Mouse (Mus musculus) limb, embryonic 14.5 days (tissue): Measurements from ENCODE around the gene Adam22. TPM values are rescaled to one million over a fixed set of nuclear protein-coding genes. Genes with fewer than 3 reads are reported as not detected.

Source experiments
- ATAC-seq: fragments of 200-750 bp; cut with Nextera tagmentation; 2 replicates; pipeline ENCODE4 v1.8.0; 2017; ENCODE audit warnings: low read depth, moderate number of reproducible peaks, moderate TSS enrichment; ENCODE audit not compliant: low FRiP score
- DNase-seq: peaks from one replicate; pipeline ENCODE4 v3.0.0-alpha.2; 2015; ENCODE audit warnings: low spot score
- H3K27ac ChIP-seq: fragments of 300-500 bp; sonication (generic); replicated peaks from 2 replicates; pipeline ENCODE4 v1.5.1; 2014; ENCODE audit warnings: low read depth, mild to moderate bottlenecking, low read length, moderate library complexity, mixed read lengths
- H3K27me3 ChIP-seq: fragments of 300-500 bp; sonication (generic); 2 replicates; pipeline ENCODE4 v1.6.1; 2014; ENCODE audit warnings: low read length, mixed read lengths; ENCODE audit not compliant: control insufficient read depth, insufficient read depth
- H3K36me3 ChIP-seq: fragments of 300-500 bp; sonication (generic); 2 replicates; pipeline ENCODE4 v1.6.1; 2014; ENCODE audit warnings: mild to moderate bottlenecking, low read length, moderate library complexity, mixed read lengths; ENCODE audit not compliant: control insufficient read depth, insufficient read depth
- H3K4me1 ChIP-seq: fragments of 300-500 bp; sonication (generic); 2 replicates; pipeline ENCODE4 v1.6.1; 2014; ENCODE audit warnings: antibody characterized with exemption, low read length, mixed read lengths; ENCODE audit not compliant: control insufficient read depth, insufficient read depth
- H3K4me2 ChIP-seq: fragments of 300-500 bp; sonication (generic); replicated peaks from 2 replicates; pipeline ENCODE4 v1.6.1; 2014; ENCODE audit warnings: low read depth, mild to moderate bottlenecking, low read length, moderate library complexity; ENCODE audit not compliant: severe bottlenecking
- H3K4me3 ChIP-seq: fragments of 300-500 bp; sonication (generic); replicated peaks from 2 replicates; pipeline ENCODE4 v1.5.1; 2014; ENCODE audit warnings: low read length
- H3K9ac ChIP-seq: fragments of 300-500 bp; sonication (generic); 2 replicates; pipeline ENCODE4 v1.6.1; 2014; ENCODE audit warnings: mild to moderate bottlenecking, low read depth, low read length, moderate library complexity; ENCODE audit not compliant: severe bottlenecking
- H3K9me3 ChIP-seq: fragments of 300-500 bp; sonication (generic); 2 replicates; pipeline ENCODE4 v1.6.1; 2016; ENCODE audit warnings: low read length; ENCODE audit not compliant: control insufficient read depth
- POLR2A ChIP-seq: fragments of 200-500 bp; IDR thresholded peaks from 2 replicates; pipeline ENCODE4 v1.8.0; 2012; ENCODE audit warnings: inconsistent platforms, mild to moderate bottlenecking, moderate library complexity, borderline replicate concordance; ENCODE audit not compliant: insufficient read depth, insufficient read length; ENCODE audit errors: extremely low read depth
- WGBS: fragments of 180-500 bp; shearing (Covaris S2); extraction: QIAGEN DNeasy Blood & Tissue Kit; methylation state at CpG from one replicate; pipeline ENCODE4 v1.1.7; 2014; 5-methylcytosine and 5-hydroxymethylcytosine counted together
- polyA plus RNA-seq, 2 experiments: library from polyadenylated mRNA; depleted of rRNA in 1 of 2; stranded (reverse) in 1 of 2; unstranded in 1 of 2; fragments of >200 nt; fragmentation: Nextera tagmentation in 1 of 2; extraction: Ambion mirVana in 1 of 2; gene quantifications; 2 replicates each; pipeline versions ENCODE4 v1.2.1 to v1.2.3; 2012 to 2014

Adam22 gene
- polyA plus RNA-seq, 2 experiments: 8.6 to 14.3 TPM

DNA sequence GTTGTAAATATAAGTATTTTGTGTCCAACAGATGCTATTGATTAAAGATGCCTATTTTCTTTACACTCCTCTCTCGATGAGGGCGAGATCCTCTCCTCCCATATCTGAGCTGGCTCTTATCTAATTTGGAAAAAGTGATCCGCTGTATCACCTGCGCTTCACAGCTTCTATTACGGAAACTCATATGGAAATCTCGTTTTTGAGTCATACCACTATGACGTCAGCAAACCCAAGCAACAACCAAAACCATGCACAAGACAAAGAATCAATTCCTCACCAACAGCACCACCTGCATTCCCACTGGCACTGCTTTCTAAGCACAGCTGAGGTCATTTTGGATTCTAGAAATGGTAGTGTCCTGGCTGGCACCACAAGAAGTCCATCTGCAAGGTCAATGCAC lies 123.3 kb downstream of the Adam22 start:
- Histone ChIP-seq H3K4me3 (no peak overlapping the region), H3K36me3 (no peaks in the 10 kb centered on the region), H3K27ac (no peak overlapping the region), H3K4me1 (no peaks in the 10 kb centered on the region), H3K4me2 (no peak overlapping the region), H3K27me3 (no peaks in the 10 kb centered on the region), H3K9me3 (no peaks in the 10 kb centered on the region), H3K9ac (no peak overlapping the region)
- 87% methylated on average over 7 of the region's 7 CpGs for WGBS
- no peak for TF ChIP-seq POLR2A
- DNase-seq (no peak), ATAC-seq (no peak)

- DNase-seq (no peak), ATAC-seq (no peak)
- WGBS: 62% methylated on average over 4 of the region's 4 CpGs
- Histone ChIP-seq H3K4me3 (no peak overlapping the region), H3K27me3 (no peaks in the 10 kb centered on the region), H3K4me1 (no peaks in the 10 kb centered on the region), H3K9ac (no peak overlapping the region), H3K4me2 (no peak overlapping the region), H3K36me3 (no peaks in the 10 kb centered on the region), H3K27ac (no peak overlapping the region), H3K9me3 (no peaks in the 10 kb centered on the region)
- no peak for TF ChIP-seq POLR2A
These were observed 124.8 kb downstream of the Adam22 start for GRCm38 (mm10) chr5:8243064-8243615.

DNA sequence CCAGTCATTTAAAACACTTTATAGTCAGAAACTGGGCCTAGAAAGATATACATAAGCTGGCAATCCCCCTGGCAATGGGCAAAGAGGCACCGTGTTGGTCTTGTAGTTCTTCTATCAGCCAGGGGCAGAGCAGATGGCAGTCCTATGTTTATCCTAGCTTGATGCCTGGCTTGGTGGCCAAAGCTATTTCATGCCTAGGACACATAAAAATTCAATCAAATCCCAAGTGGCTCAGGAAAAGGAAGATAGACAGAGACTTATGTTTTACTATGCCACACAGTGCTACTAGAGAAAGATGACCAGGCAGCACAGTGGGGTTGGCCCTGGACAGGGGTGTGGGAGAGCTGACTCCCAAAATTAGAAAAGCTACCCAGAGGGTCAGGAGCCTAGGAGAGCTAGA lies 125.3 kb downstream of the Adam22 start:
- Histone ChIP-seq H3K9ac (no peak overlapping the region), H3K4me3 (no peak overlapping the region), H3K27ac (no peak overlapping the region), H3K4me2 (no peak overlapping the region), H3K9me3 (no peaks in the 10 kb centered on the region), H3K4me1 (no peaks in the 10 kb centered on the region), H3K36me3 (no peaks in the 10 kb centered on the region), H3K27me3 (no peaks in the 10 kb centered on the region)
- DNase-seq (no peak), ATAC-seq (no peak)
- WGBS: 88% methylated on average over 1 of the region's 1 CpGs
- no peak for TF ChIP-seq POLR2A

DNA sequence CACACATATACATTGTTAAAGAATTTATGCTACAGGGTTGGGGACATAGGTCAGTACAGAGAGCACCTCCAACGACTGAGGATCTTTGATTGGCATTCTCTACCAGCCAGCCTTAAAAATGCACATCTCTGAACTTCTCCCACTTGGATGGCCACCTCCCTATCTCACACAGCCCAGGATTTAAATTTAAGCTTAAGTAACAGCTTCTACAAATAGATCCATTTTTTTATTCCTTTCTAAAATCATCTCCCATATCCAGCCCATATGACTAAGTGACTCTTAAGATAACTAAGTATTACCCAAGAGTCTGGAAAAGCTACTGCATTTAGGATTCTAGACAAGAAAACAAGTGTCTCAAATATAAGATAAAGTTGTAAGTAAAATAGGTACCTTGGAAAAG lies 140.9 kb downstream of the Adam22 start:
- no peak for ATAC-seq
- Histone ChIP-seq H3K27me3 (no peaks in the 10 kb centered on the region), H3K27ac (no peak overlapping the region), H3K9ac (no peak overlapping the region), H3K4me1 (0 out of 2 replicates have a peak, but pooled peaks cover 4% of the 10 kb centered on the region), H3K9me3 (no peaks in the 10 kb centered on the region), H3K4me3 (no peak overlapping the region), H3K36me3 (no peaks in the 10 kb centered on the region), H3K4me2 (no peak overlapping the region)
- TF ChIP-seq POLR2A: no peak
- 85% methylated on average over 1 of the region's 1 CpGs for WGBS
- DNase-seq: no peak

GRCm38 (mm10) chr5:8224321-8224705 lies 143.6 kb downstream of the Adam22 start:
- DNase-seq (peak; percentile 31), ATAC-seq (no peak)
- WGBS: 66% methylated on average over 4 of the region's 4 CpGs
- no peak overlapping the region for H3K4me2 ChIP-seq
- H3K27me3 ChIP-seq: no peaks in the 10 kb centered on the region
- H3K4me3 ChIP-seq: no peak overlapping the region
- no peak for TF ChIP-seq POLR2A
- H3K9me3 ChIP-seq: no peaks in the 10 kb centered on the region
- H3K27ac ChIP-seq: no peak overlapping the region
- H3K36me3 ChIP-seq: no peaks in the 10 kb centered on the region
- H3K9ac ChIP-seq: no peak overlapping the region
- H3K4me1 ChIP-seq: 0 out of 2 replicates have a peak, but pooled peaks cover 4% of the 10 kb centered on the region
